Mouse (Mus musculus) forebrain, embryonic 13.5 days (tissue): ENCODE measurements around the gene Egln1. TPM values are rescaled to one million over a fixed set of nuclear protein-coding genes. Genes with fewer than 3 reads are reported as not detected.

ENCODE experiments used
- ATAC-seq: fragments of 200-750 bp; cut with Nextera tagmentation; 2 replicates; pipeline ENCODE4 v1.8.0; 2017
- H3K27ac ChIP-seq: fragments of 300-500 bp; sonication (generic); 2 replicates; pipeline ENCODE4 v1.5.1; 2015; ENCODE audit warnings: inconsistent platforms, mild to moderate bottlenecking, moderate library complexity
- H3K27me3 ChIP-seq: fragments of 300-500 bp; sonication (generic); 2 replicates; pipeline ENCODE4 v1.6.1; 2015; ENCODE audit warnings: mild to moderate bottlenecking, inconsistent platforms
- H3K36me3 ChIP-seq: fragments of 300-500 bp; sonication (generic); 2 replicates; pipeline ENCODE4 v1.6.1; 2015; ENCODE audit warnings: mild to moderate bottlenecking, inconsistent platforms; ENCODE audit not compliant: poor library complexity, severe bottlenecking
- H3K4me1 ChIP-seq: fragments of 300-500 bp; sonication (generic); 2 replicates; pipeline ENCODE4 v1.6.1; 2015; ENCODE audit warnings: inconsistent platforms
- H3K4me2 ChIP-seq: fragments of 300-500 bp; sonication (generic); 2 replicates; pipeline ENCODE4 v1.6.1; 2015; ENCODE audit warnings: inconsistent platforms, mild to moderate bottlenecking, moderate library complexity
- H3K4me3 ChIP-seq: fragments of 300-500 bp; sonication (generic); 2 replicates; pipeline ENCODE4 v1.5.1; 2015; ENCODE audit warnings: mild to moderate bottlenecking, inconsistent platforms
- H3K9ac ChIP-seq: fragments of 300-500 bp; sonication (generic); 2 replicates; pipeline ENCODE4 v1.6.1; 2015; ENCODE audit warnings: mild to moderate bottlenecking, inconsistent platforms
- H3K9me3 ChIP-seq: fragments of 300-500 bp; sonication (generic); replicated peaks from 2 replicates; pipeline ENCODE4 v1.6.1; 2016; ENCODE audit warnings: inconsistent platforms
- WGBS: fragments of 180-500 bp; shearing (Covaris S2); methylation state at CpG from one replicate; pipeline ENCODE4 v1.1.7; 2015; 5-methylcytosine and 5-hydroxymethylcytosine counted together
- polyA plus RNA-seq: library from polyadenylated mRNA; unstranded; fragments of >200 nt; fragmentation: Nextera tagmentation; extraction: Ambion mirVana; gene quantifications from 2 replicates; pipeline ENCODE4 v1.2.1, GENCODE M21; 2015

The Egln1 gene
- polyA plus RNA-seq, 1 experiment from 2014 or later = 18.0 TPM

GRCm38 (mm10) chr8:124921369-124922279, 27.5 kb downstream of the Egln1 start:
- H3K27me3 ChIP-seq = no peaks in the 10 kb centered on the region
- H3K4me2 ChIP-seq = no peak overlapping the region
- 87% methylated on average over 18 of the region's 18 CpGs for WGBS
- H3K27ac ChIP-seq = no peak overlapping the region
- ATAC-seq = no peak
- H3K4me3 ChIP-seq = no peak overlapping the region
- H3K9ac ChIP-seq = no peak overlapping the region
- H3K4me1 ChIP-seq = peaks cover 18% of the 10 kb centered on the region
- H3K36me3 ChIP-seq = peaks cover 22% of the 10 kb centered on the region
- no peaks in the 10 kb centered on the region for H3K9me3 ChIP-seq

DNA sequence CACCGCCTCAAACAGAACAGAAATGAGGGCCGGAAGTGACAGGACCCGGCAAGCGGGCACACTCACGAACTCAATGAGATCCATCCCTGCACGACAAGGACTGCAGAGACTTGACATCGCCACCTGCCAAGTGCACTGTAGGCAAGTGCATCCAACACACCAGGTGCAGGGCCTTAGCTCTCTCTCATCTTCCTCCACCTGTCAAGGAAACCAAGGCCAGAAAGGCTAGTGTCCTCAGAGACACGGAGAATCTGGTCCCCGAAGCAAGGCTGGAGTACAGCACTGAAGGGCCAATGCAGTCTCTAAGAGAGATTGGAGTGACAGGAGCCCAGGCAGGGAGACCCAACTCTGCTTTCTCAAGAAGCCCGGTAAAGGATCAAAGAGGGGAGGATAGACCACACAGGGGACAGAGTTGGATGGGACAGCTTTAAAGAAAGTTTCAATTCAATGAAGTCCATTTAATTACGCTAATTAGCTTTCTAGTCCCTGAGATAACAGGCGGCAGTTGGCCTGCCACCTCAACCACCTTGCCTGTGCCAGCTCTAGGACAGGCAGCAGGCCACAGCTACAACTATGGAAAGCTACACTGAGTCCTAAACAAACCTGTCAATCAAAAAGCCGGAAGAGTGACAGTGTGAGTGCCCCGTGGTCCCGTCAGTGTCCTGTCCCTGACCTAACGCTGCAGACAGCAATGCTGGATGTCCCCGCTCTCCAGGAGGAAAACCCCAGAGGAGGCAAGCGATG, 31.2 kb downstream of the Egln1 start:
- Histone ChIP-seq H3K9ac (no peak overlapping the region), H3K36me3 (peaks cover 26% of the 10 kb centered on the region), H3K27me3 (no peaks in the 10 kb centered on the region), H3K27ac (no peak overlapping the region), H3K4me2 (no peak overlapping the region), H3K4me1 (peaks cover 15% of the 10 kb centered on the region), H3K9me3 (no peaks in the 10 kb centered on the region), H3K4me3 (no peak overlapping the region)
- no peak for ATAC-seq
- WGBS = 78% methylated on average over 18 of the region's 18 CpGs

- 99% methylated on average over 5 of the region's 5 CpGs for WGBS
- no peak for ATAC-seq
- Histone ChIP-seq H3K9me3 (no peaks in the 10 kb centered on the region), H3K36me3 (peaks cover 64% of the 10 kb centered on the region), H3K27ac (no peak overlapping the region), H3K4me3 (no peak overlapping the region), H3K9ac (no peak overlapping the region), H3K4me2 (no peak overlapping the region), H3K27me3 (no peaks in the 10 kb centered on the region), H3K4me1 (peaks cover 15% of the 10 kb centered on the region)
These were observed 35.1 kb downstream of the Egln1 start for GRCm38 (mm10) chr8:124914061-124914460.

GRCm38 (mm10) chr8:124911938-124912872, 36.9 kb downstream of the Egln1 start:
- ATAC-seq = no peak
- WGBS = 89% methylated on average over 17 of the region's 17 CpGs
- peaks cover 83% of the 10 kb centered on the region for H3K36me3 ChIP-seq
- no peak overlapping the region for H3K4me2 ChIP-seq
- no peak overlapping the region for H3K27ac ChIP-seq
- no peak overlapping the region for H3K4me3 ChIP-seq
- no peaks in the 10 kb centered on the region for H3K27me3 ChIP-seq
- H3K9me3 ChIP-seq = no peaks in the 10 kb centered on the region
- no peak overlapping the region for H3K9ac ChIP-seq
- H3K4me1 ChIP-seq = no peaks in the 10 kb centered on the region

DNA sequence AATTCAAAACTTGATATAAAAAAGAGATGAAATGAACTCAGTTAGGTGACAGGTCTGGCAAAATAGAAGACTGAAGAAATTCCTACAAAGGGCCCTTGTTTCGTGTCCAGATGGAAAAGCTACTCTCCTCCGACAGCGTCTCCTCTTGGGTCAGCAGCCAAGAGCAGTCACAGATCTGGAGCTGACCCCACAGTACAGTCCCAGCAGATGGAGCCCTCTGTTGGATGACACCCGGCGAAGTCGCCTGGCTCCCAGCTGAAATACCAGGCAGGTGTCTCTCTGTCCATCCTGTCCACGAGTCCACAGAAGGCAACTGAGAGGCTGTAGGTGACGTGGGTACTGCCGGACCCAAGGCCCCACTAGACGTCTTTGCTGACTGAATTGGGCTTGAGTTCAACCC, 38.8 kb downstream of the Egln1 start:
- ATAC-seq = no peak
- Histone ChIP-seq H3K4me3 (no peak overlapping the region), H3K27ac (no peak overlapping the region), H3K9me3 (no peaks in the 10 kb centered on the region), H3K4me2 (no peak overlapping the region), H3K36me3 (peaks cover 99% of the 10 kb centered on the region), H3K9ac (no peak overlapping the region), H3K4me1 (peaks cover 3% of the 10 kb centered on the region; the same call in 1 of the 2 replicates), H3K27me3 (no peaks in the 10 kb centered on the region)
- WGBS = 89% methylated on average over 10 of the region's 10 CpGs

DNA sequence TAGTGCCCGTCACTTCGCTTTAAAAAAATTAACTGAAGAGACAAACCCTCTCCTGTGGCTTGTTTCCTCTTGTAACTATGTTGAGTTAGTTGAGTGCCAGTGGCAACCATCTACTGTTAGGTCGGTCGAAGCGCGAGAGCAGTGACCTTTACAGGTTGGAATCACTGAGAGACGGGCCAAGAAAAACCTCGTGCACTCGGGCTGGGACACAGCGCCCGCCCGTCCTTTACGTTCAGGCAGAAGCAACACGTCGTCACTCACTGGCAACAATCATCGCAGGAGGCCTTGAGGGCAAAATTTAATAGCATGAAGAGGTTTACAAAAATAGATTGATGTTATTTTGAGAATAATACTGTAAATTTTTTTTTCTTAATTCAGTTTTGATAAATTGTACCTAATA, 39.2 kb downstream of the Egln1 start:
- Histone ChIP-seq H3K9me3 (no peaks in the 10 kb centered on the region), H3K4me2 (no peak overlapping the region), H3K27ac (no peak overlapping the region), H3K4me1 (peaks cover 3% of the 10 kb centered on the region; the same call in 1 of the 2 replicates), H3K4me3 (no peak overlapping the region), H3K9ac (no peak overlapping the region), H3K36me3 (peaks cover 97% of the 10 kb centered on the region), H3K27me3 (no peaks in the 10 kb centered on the region)
- no peak for ATAC-seq
- 95% methylated on average over 16 of the region's 16 CpGs for WGBS

GRCm38 (mm10) chr8:124905482-124905881, 43.6 kb downstream of the Egln1 start:
- ATAC-seq = no peak
- Histone ChIP-seq H3K27me3 (no peaks in the 10 kb centered on the region), H3K36me3 (peaks cover 89% of the 10 kb centered on the region), H3K4me3 (no peak overlapping the region), H3K9ac (no peak overlapping the region), H3K4me2 (no peak overlapping the region), H3K4me1 (peaks cover 3% of the 10 kb centered on the region; the same call in 1 of the 2 replicates), H3K27ac (no peak overlapping the region), H3K9me3 (no peaks in the 10 kb centered on the region)
- 89% methylated on average over 2 of the region's 2 CpGs for WGBS

DNA sequence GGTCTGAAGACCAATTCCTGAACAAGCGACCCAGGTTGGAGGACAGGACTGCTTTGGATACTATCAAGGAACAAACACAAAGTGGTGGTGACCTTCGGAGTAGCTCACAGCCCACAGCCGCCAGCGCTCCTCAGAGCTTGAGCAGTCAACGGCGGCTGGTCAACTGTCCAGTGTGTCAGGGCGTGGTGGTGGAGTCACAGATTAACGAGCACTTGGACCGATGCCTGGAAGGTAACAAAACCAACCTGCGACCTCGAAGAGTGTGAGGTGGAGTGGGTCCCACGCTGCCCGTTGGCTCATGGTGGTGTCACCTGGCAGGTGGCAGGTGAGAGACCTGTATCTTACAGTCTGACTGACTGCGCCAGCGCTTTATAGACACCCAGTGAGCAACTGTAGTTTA, 45.9 kb downstream of the Egln1 start:
- Histone ChIP-seq H3K4me3 (no peak overlapping the region), H3K36me3 (peaks cover 80% of the 10 kb centered on the region)
- WGBS = 90% methylated on average over 15 of the region's 15 CpGs

DNA sequence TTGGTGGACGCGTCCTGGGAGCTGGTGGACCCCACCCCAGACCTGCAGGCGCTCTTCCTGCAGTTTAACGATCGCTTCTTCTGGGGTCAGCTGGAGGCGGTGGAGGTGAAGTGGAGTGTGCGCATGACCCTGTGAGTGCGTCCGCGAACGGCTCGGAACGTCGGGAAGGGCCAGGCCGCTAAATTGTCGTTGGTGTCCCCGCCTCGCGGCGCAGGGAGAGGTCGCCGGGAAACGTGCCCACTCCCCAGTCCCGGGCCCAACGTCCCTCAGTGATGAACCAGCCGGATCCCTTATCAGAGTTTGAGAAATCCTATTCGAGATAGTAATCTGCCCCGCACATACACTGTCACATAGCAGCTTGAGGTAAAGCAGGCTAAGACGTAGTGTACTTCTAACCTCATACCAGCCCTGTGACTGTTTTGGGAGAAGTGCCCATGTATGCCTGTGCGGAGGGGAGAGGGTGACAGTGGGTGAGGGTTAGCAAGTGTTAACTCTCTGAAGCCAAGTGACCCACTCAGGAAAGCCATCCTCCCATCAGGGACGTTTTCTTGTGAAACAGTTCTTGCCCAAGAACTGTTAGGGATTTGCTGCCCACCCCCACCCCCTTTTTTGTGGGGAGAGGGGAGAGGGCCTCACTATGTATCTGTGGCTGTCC, 50.7 kb downstream of the Egln1 start:
- Histone ChIP-seq H3K4me1 (peaks cover 28% of the 10 kb centered on the region), H3K9ac (peak overlapping the region; percentile 89), H3K9me3 (no peaks in the 10 kb centered on the region), H3K27ac (peak overlapping the region; percentile 63), H3K36me3 (peaks cover 64% of the 10 kb centered on the region), H3K27me3 (no peaks in the 10 kb centered on the region), H3K4me3 (peak overlapping the region; percentile 98), H3K4me2 (peak overlapping the region; percentile 99)
- 8% methylated on average over 31 of the region's 31 CpGs for WGBS
- ATAC-seq = peak; percentile 3; the same call in 1 of the 2 replicates

More for the DNA sequence above, 45.9 kb downstream of the Egln1 start:
- Histone ChIP-seq H3K9ac (no peak overlapping the region), H3K4me2 (no peak overlapping the region), H3K9me3 (no peaks in the 10 kb centered on the region), H3K27me3 (no peaks in the 10 kb centered on the region), H3K27ac (no peak overlapping the region), H3K4me1 (peaks cover 15% of the 10 kb centered on the region)
- ATAC-seq = no peak

DNA sequence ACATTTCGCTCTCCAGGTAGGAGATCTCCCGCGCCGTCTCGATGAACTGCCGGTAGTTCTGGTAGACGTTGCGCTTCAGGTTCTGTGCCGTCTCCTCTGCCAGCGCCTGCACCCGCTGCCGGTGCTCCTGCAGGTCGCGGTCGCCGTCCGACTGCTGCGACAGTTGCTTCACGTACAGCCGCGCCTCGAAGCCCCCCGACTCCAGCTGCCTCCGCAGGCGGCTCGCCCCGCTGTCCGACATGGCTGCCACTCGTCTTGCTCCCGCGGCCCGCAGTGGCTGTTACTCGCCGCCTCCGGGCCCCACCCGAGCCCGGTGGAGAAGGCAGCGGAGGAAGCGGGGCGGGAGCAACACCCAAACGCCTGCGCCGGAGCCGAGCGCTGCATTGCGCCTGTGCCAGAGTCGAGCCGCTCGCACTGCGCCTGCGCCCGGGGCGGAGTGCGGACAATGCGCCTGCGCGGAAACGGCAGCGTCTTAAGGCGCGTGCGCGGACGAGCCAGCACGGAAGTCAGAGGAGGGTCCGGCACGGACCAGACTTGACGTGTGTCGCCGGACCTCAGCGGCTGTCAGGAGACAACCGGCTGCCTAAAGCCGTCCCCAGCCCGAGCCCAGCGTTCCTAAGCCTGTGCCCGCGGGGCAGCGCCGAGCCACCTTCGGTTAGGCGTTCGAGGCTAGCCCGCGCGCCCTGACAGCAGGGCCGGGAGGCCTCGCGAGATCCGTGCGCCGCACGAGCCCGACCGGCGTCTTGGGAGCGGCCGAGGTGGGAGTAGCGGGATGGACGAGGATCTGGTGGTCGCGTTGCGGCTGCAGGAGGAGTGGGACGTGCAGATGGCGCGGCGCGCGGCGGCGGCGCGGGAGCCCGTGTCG, 51.5 kb downstream of the Egln1 start, which contains the start of the genes Exoc8 and Sprtn:
Exoc8 (minus strand) TSS at position 320 of the 865 bp plus-strand sequence.
Sprtn (plus strand) TSS at position 501 of the 865 bp plus-strand sequence.
- peak within 1 kb of the TSS; percentile 70 for H3K27ac ChIP-seq
- peak within 1 kb of the TSS; percentile 98 for H3K4me3 ChIP-seq
- peaks cover 28% of the 10 kb centered on the region for H3K4me1 ChIP-seq
- no peaks in the 10 kb centered on the region for H3K27me3 ChIP-seq
- WGBS = under 1% methylated on average over 113 of the region's 114 CpGs
- peak within 1 kb of the TSS; percentile 99 for H3K4me2 ChIP-seq
- peaks cover 56% of the 10 kb centered on the region for H3K36me3 ChIP-seq
- no peaks in the 10 kb centered on the region for H3K9me3 ChIP-seq
- H3K9ac ChIP-seq = peak within 1 kb of the TSS; percentile 89
- peak; percentile 92 for ATAC-seq
